Mouse (Mus musculus) fibroblast of lung, adult 2 months (primary cell): ENCODE data around the gene Rtkn2.

ENCODE experiments used
- DNase-seq: peaks from one replicate; pipeline ENCODE4 v3.0.0-alpha.2; 2011; ENCODE audit warnings: low read depth

Gene Rtkn2

DNA sequence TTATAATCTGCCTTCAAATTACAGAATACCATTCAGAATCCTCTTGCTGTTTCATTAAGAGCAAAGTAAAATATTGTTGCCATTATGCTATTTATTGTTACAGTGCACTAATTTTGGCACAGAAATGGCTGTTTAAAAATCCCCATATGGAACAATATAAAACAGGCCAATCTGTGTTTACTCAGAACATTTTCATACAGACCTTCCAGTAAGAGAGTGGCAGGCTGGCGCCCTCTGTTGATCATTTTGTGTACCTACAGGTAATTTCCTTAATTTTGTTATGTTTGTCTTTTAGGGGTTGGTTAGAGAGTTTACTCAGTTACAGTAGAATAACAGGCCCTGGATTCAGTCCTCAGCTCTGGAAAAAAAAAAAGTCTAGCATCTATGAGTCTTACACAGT, 16.8 kb downstream of the Rtkn2 start:
- DNase-seq = no peak

GRCm38 (mm10) chr10:67998116-67998635, 18.8 kb downstream of the Rtkn2 start:
- DNase-seq = no peak

DNA sequence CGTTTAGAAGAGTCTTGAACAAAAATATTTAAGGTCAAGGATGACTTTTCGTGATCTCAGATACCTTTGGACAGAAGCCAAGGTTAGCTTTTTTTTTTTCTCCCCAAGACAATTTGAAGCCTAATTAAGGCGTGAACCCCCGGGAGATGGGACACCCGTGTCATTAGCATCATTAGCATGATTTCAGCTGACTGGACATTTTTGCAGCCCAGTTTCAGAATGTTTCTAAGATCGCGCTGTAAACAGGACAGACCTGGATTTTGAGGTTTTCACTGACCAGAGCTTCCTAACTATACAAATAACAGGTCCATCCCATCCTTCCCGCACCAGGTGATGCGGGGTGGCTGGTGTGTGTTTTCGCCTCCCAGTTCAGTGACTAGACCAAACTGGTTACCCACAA, 19.8 kb downstream of the Rtkn2 start:
- DNase-seq = no peak

- no peak for DNase-seq
Observed at GRCm38 (mm10) chr10:68001456-68001855, 22.1 kb downstream of the Rtkn2 start.

- no peak for DNase-seq
Observed at GRCm38 (mm10) chr10:68003651-68004422, 24.5 kb downstream of the Rtkn2 start.

DNA sequence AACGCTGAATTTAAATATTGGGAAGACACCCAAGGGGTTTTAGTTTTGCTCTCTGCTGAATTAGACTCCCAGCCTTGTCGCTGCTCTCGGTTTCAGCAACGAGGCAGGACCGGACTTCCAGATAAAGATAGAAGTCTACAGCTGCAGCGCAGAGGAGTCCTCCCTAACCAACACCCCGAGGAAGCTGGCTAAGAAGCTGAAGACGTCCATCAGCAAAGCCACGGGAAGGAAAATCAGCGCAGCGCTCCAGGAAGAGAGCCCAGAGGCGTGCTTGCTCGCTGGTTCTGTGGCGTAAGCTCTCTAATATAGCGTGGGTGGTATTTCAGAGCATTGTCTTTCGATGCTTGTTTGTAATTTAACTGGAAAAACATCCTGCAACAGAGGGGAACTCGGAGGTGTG, 26.0 kb downstream of the Rtkn2 start:
- no peak for DNase-seq

GRCm38 (mm10) chr10:68006491-68006890, 27.1 kb downstream of the Rtkn2 start:
- no peak for DNase-seq

DNA sequence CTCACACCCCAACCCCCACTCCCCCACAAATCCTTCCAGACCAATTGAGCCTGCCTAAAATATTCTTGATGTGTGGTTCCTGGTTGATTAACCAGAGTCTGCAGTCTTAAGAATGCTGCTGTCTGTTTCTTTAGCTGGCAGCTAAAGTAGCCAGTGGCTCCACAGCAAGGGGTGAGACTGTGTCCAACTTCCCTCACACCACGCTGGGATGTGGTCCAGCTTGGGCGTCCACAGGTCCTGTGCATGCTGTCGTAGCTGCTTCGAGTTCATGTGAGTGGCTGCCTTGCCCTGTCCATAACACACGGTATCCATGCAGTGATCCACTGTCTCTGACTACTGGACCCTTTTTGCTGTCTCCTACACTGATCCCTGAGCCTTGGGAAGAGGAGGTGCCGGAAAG, 27.7 kb downstream of the Rtkn2 start:
- no peak for DNase-seq

- DNase-seq = no peak
Observed at GRCm38 (mm10) chr10:68008198-68008955, 29.0 kb downstream of the Rtkn2 start.

GRCm38 (mm10) chr10:68009301-68009700, 29.9 kb downstream of the Rtkn2 start:
- no peak for DNase-seq

DNA sequence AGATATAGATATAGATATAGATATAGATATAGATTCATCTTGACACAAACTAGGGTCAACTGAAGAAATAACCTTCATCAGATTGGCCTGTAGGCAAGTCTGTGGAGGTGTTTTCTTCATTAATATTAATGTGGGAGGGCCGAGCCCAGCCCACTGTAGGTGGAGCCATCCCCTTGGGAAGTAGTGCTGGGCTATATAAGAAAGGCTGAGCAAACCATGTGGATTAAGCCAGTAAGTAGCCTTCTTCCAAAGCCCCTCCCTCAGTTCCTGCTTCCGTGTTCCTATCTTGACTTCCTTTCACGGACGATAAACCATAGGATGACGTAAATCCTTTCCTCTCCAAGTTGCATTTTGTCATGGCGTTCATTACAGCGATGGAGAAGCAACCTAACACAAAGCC, 30.5 kb downstream of the Rtkn2 start:
- no peak for DNase-seq

GRCm38 (mm10) chr10:68013137-68013536, 33.8 kb downstream of the Rtkn2 start:
- DNase-seq = no peak

GRCm38 (mm10) chr10:68020755-68021154, 41.4 kb downstream of the Rtkn2 start:
- no peak for DNase-seq

- DNase-seq = no peak
Observed at GRCm38 (mm10) chr10:68025660-68026059, 46.3 kb downstream of the Rtkn2 start.

DNA sequence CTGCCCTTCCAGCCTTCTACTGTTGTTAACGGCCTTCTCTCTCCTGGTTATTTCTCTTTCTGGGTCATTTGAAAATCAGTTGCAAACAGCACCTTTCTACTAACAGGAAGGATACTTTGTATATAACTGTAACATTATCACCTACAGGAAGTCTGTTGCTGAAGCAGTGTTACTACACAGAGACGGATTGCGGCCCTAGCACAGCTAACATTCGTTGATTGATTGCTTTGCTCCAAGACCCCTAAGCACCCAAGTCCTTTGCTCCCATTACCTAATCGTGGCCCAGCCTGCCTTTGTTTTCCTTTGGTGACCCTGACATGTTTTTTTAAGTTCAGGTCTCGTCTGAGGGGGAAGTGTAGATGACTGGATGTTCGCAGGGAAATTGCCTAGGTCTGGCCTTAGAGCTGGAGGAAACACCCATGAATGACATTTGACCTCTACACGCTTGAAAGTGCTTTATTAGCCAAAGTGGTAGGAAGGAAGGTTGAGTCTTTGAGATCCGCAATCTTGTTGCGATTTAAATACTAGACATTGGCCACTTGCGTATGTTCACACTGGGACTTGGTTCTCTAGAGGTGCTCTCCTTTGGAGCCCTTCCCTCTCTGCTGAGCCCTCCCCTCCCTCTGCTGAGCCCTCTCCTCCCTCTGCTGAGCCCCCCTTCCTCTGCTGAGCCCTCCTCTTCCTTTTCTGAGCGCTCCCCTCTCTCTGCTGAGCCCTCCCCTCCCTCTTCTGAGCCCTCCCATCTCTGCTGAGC, 49.1 kb downstream of the Rtkn2 start:
- no peak for DNase-seq

- no peak for DNase-seq
Observed at GRCm38 (mm10) chr10:68029081-68029626, 49.8 kb downstream of the Rtkn2 start.

DNA sequence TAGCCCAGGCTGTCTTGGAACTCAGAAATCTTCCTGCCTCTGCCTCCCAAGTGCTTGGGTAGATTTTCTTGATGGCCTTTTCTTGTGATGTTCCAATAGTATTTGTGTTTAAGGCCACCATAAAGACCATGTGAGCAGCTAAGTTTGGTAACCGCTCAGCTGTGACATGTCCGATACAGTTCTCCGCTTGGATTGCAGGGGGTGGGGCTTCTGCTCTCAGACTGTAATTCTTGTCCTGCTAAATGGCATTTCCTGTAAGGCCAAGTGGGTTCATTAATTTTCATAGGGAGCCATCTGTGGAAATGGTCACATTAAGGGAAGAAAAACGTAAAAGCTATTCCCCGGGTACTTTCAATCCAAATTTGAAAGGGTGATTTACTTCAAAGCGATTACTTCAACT, 50.7 kb downstream of the Rtkn2 start:
- DNase-seq = no peak

- DNase-seq = no peak
Observed at GRCm38 (mm10) chr10:68035707-68036367, 56.5 kb downstream of the Rtkn2 start.

- DNase-seq = no peak
Observed at GRCm38 (mm10) chr10:68036368-68036980, 57.1 kb downstream of the Rtkn2 start.

GRCm38 (mm10) chr10:68038997-68039624, 59.7 kb downstream of the Rtkn2 start:
- DNase-seq = no peak
